Mouse (Mus musculus) spleen, adult 12 weeks (tissue): Measurements from ENCODE around the gene Gm21981.

ENCODE experiments used
- DNase-seq: peaks from one replicate; pipeline ENCODE4 v3.0.0; 2022; ENCODE audit warnings: low spot score

The Gm21981 gene

DNA sequence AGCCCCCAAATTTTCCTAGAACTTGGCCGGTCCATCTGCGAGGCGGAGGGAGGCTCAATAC is at the start of gene Gm21981:
Gm21981 (minus strand) TSS at position 14 of the 61 bp plus-strand sequence.
- no peak for DNase-seq

DNA sequence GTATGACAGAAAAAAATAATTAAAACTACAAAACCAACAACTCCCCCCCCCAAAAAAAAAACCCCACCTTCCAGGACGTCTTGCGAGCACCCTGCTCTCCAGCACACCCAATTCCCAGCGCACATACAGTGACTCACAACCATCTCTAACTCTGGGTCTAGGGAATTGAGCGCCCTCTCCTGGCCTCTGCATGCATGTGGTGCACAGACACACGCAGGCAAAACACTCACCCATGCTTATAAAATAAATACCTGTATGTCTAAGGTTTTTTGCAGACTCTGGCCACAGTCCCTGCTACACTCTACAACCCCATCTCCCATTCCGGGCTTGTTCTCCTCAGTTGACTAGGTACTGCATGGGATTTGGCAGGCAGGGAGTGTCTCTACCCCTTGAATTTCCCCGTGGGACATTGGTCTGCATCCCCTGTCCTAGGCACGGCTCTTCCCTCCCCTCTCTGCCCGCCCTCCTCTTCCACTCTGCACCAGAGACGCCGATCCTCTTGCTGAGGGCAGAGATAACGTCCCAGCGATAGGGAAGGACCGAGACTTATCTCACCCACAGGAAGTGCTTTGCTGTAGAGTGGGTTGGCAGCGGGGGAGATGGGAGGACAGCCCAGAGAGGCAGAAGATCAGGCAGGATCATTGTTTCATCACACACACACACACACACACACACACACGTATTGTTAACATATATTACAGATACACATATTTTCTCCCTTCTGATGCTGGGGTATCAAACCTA is 48.9 kb upstream of the Gm21981 start:
- no peak for DNase-seq

DNA sequence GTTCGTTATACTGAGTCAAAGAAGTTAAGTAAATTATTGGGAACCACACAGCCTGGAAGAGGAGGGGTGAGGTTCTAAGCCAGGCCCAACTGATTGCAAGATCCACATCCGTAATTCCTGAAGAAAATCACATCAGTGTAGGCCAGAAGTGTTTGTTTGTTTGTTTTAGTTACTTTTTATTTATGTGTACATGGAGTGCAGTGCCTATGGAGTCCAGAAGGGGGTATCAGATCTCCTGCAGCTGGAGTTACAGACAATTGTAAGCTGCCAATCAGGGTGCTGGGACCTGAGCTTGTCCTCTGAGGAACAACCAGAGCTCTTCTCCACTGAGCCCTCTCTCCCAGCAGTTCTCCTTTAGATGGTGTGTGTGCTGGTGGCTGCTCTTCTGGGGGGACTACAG is 45.9 kb upstream of the Gm21981 start:
- DNase-seq: no peak

DNA sequence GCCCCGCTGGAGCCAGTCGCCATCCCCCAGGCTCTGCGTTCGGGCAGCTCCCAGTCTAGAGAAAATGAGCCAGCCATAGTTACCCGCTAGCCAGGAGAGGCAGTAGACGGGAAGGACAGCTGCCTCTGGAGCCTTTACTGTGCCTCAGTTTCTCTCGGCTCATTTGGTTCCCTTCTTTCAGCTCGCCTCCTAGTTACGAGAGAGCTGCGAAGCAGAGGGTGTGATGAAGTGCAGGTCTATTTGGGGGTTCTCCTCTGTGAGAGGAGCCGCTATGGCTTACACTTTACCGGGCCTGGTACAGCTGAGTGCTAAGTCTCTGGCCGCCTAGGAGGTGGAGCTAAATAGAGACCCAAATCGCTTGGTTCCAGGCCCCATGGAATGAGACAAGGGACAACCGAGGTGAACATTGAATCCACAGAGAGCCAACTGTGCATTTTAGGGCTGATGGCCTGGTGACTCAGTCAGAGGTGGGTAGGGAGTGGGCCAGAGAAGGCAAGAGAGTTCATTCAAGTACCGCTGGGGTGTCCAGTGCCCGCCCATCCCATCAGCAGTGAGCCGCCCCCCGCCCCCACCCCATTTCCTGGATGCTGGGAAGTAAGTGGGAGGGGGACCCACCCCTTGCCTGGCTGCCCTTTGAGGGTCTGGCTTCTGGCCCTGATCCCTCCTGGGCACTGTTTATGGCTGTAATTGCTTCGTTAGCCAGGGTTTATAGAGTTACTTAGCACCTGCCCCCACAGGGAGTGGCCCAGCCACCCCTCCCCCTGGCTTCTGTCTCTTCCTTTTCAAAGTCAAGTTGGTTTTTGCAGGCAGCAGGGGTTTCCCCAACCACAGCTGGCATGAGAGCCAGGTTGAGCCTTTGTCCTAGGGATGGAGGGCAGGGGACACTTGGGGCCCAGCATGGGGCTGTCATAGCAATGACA is 44.9 kb upstream of the Gm21981 start:
- DNase-seq: peak; percentile 31

DNA sequence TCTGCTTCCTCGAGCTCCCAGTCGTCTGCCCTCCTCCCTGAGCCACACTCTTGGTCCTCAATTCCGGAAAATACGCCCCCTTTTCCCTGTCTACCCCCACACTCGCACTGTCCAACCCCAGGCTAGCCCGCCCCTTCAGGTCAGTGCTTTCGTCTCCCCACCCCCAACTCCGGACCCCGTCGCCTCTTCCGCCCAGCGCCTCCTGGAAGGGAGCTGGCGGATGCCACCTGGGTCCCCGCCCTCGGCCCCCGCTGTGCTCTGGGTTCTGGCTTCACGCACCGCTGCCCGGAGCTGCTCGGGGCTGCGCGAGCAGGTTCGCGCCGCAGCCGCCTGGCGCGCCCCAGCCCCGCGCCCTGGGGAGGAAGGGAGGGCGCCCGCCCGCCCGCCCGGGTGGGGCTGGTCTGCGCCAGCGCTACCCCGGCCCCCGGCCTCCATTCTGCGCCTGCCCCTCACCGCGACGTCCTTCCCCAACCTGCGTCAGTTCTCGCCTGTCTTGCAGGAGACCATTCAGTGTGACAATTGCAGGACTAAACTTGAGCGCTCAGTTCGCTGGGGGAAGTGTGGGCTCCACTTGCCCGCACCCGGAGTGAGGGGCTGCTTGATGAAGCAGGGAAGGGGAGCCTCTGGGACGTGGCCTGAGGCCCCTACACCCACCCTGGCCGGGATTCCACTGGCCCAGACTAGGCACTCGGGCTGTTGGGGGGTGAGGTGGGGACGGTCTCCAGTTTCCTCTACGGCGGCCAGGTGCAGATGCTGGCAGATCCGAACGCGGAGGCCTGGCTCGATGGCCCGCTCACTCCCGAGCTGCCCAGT is 44.0 kb upstream of the Gm21981 start:
- DNase-seq: peak; percentile 61

DNA sequence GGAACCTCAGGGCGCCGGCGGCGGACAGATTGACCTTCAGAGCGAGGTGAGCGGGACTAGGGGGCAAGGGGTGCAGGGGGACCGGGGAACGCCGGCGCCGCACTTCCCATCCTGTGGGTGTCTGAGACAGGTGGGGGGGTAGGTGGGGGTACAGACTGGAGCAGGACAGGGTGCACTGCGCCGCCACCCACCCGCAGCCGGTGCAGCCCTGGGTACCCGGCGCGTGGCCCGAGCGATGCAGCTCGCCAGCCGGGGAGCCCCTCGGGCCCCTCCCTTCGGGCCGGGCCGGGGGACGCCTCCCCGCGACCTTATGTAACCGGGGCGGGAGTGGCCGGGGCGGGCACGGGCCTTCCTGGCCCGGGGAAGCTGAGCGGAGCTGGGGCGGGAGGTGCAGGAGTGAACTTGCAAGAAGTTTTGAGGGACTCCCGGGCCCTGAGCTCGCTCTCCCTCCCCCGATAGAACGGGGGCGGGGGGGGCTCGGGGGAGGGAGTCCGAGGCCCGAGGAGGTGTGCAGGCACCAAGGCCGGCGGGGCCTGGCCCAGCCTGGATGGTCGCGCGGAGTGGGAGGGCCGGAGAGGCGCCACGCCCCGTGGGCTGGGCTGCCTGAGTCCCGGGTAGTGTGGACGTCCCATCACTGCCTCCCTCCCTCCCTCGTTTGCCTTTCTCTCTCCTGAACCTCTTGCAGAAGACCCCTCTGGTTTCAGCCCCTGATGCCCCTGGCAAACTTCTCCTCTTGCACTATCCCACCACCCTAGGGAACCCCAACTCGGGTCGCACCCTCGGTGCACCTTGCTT is 43.2 kb upstream of the Gm21981 start:
- peak; percentile 80 for DNase-seq

DNA sequence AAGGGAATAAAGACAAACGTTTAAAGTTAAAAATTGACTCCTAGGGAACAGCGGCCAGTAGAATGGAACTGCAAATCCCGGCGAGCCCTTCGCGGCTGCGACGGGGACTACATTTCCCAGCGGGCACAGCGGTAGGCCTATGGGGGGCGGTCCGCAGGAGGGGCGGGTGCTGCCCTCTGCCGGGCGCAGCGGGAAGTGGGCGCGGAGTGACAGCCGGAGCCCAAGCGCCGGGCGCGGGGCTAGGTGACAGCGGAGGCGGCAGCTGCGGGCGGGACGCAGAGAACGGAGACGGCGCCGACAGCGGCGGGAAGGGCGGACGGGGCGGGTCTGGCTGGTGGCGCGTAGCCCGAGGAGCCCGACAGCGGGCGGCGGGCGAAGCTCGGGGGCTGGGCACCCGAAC is 42.6 kb upstream of the Gm21981 start, which contains the start of gene Tfeb:
Tfeb (plus strand) TSS at position 175 of the 400 bp plus-strand sequence.
- peak; percentile 95 for DNase-seq

DNA sequence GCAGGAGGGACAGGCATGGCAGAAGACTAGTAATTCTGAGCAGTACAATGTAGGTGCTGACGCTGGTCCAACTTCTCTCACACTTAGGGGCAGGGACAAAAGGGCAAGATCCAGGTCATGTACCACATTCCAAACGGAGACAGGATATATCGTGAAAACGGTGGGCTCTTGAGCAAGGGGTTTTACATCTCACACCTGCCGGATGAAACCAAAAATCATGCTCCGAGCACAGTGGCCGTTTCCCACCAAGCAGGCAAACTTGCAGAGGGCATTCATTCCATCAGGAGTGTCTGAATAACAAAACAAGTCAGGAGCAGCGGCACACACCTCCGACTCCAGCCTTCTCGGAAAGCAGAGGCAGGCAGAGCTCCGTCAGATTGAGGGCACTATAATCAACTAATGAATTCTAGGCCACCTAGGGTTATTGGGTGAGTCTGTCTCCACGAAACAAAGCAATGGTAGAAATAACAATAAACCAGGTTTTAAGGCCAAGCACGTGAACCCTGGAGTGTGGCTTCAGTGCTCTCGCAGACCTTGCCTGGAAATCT is 41.4 kb upstream of the Gm21981 start:
- DNase-seq: no peak

DNA sequence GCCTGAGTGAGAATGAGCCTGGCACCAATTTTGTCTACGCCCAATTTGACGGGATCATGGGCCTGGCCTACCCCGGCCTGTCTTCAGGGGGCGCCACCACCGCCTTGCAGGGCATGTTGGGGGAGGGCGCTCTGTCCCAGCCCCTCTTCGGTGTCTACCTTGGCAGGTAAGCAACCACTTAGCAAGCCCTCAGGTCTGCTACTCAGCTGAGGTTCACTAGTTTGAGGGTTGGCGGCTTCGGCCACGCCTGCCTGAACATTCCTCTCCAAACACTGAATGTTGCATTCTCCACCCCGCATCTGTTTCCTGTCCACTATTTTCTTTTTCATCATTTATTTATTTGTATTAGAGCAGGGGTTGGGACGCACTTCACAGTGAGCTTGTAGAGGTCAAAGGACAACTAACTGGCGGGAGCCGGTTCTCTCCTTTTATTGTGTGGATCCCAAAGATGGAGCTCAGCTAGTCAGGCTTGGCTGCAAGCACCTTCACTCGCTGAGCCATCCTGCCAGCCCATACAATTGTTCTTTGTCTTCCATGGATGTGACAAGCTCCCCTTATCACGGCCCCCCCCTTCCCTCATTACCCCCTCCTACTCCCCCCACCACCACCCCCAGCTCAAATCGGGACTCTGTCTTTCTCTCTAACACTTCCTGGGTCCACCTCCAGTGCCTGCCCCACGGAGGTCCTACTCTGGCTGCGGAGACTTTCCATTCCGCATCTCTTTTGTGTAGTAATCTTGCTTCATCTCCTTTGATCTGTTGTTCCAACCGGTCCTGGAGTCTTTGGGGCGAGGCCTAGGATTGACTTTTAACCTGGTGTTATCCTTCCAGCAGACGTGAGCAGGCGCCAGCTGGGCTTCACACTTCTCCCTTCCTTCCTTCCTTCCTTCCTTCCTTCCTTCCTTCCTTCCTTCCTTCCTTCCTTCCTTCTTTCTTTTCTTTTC is 36.6 kb upstream of the Gm21981 start:
- no peak for DNase-seq

DNA sequence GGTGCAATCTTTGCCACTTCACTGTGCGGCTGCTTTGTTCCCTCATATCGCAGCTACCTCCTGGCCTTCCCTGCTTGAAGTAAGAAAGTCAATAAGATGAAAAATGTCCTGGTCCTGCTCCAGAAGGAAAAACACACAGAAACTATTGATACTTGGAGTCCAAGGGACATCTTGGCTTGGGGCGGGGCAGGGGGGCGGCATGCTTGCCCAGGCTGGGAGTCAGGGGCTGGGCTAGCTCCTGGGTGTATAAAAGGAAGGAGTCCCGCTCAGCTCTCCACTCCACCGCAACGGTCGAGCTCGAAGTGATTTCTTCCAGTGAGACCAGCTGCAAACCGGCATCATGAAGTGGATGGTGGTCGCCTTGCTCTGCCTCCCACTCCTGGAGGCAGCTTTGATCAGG is 32.3 kb upstream of the Gm21981 start, which contains the start of gene Pgc:
Pgc (plus strand) TSS at position 277 of the 400 bp plus-strand sequence.
- no peak for DNase-seq

DNA sequence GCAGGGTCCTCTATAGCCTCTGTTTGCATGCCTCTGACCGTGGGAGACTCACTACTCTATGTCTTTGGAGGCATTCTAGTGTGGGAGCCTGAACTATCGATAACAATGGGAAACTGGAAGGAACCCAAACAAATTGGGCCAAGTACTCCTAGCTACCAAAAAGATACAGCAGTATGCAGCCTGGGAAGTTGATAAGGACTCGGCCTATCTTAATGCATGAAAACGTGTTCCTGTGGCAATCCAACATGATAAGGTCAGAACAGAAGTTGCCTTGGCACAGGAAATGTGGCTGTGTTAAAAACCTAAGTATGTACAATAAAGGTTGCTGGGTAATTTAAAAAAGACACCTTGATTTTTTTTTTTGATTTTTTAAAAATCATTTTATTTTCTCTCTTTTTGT is 26.9 kb upstream of the Gm21981 start:
- no peak for DNase-seq

DNA sequence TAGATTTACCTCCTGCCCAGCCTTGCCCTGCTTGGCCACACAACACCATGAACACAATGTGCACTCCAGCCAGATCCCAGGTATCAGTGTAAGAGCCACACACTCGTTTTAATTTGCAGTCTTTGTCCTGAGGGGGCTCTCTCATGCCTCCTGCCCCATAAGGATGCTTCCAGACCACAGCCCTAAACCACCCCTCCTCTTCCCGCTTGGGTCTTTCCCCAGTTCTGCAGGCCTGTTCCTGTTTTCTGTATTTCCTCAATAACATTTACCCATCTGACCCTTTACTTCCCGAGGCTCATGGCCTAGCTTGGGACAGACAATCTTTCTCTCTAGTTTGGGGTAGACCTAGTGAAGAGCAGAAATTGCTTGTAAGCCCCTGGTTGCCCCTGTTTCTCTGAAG is 20.8 kb upstream of the Gm21981 start:
- DNase-seq: no peak

DNA sequence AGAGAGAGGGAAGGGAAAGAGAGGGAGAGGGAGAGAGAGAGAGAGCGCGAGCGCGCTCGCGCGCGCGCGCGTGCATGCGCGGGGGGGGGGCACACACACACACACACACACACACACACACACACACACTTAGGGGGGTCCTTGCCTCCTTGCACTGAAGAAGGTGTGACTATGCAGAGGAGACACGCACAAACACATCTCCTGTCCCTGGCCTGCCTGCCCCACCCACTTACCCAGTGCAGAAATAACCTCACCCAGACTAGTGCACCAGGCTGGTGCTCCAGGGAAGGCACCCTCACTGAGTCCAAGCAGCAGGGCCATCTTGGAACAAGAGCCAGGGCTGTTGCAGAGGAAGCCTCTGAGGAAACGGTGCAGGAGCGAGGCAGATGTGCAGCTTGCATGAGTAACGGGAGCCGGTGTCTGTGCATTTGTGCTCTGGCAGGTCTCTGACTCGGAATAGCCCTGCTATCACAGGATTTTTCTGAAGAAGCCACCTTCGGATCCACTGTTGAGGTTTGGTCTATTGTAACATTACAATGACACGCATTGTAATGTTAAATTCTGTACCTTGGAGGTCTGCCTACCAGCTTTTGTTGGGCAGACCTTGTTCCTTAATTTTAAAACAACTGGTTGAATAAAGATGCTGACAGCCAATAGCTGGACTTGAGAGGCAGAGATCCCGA is 18.8 kb upstream of the Gm21981 start:
- DNase-seq: no peak

DNA sequence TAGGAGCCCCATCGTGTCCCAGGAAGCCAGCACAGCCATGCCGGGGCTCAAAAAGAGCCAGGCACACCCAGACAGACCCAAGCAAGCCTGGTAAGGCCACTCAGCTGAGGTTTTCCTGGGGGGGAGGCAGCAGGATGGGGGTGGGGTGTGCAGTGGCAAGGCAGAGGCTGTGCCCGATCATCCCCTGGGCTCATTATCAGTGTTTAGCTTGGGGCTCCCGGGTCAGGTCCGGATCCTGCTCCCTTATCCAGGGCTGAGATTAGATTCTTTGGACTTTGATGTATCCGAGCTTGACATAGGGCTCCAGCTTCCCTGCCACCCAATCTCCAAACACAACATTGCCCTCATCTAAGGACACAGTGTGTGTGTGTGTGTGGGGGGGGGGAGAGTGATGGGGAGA is 17.6 kb upstream of the Gm21981 start:
- DNase-seq: no peak

DNA sequence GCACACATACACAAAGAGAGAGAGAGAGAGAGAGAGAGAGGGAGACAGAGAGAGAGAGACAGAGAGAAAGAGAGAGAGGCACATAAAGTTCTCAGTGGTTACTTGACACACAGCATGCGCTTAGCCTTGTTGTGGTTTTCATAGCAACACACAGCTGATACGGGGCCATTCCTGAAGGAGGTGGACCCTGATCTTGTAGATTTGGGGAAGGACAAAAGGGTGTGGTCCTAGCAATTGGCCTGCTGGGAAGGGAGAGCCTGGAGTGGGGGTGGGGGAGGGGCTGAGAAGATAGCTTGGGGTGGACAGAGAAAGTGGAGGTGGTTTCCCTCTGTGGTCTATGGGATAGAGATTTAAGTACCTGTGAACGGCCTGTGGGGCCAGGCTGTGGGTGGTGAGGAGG is 15.8 kb upstream of the Gm21981 start:
- DNase-seq: no peak

DNA sequence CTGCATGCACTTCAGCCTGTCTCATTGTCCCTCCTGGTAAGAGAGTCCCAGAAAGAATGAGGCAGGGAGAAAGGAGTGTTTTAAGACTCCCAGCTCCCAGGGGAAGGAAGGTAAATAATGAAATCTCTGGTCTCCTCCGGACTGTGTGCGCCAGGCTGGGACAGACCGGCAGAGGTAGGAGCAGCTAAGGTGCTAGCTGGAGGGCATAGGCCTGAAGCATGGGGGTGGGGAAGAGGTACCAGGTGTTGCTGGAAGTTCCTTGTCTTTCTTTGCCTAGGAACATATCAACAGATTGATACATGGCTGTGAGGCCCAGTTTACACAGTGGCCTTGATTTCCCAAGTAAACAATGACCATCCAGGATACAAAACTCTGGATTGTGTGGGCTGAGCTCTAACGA is 14.7 kb upstream of the Gm21981 start:
- DNase-seq: no peak

DNA sequence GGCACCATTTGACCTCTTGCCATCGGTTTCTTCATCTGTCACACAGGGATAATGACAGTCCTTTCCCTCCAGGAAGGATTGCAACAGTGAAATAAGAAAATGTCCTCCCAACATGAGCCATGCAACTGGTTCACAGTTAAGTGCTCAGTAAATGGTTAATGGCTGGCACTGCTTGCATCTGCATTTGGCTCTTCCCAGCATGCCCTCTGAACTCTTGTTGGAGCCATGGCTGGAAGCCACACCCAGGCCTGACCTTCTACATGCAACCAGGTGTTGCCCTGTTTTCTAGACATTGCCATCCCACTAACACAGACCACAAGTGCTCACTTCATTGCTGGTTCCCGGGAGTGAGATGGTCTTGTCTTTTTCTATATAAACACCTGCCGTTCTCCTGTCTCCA is 13.7 kb upstream of the Gm21981 start:
- no peak for DNase-seq

DNA sequence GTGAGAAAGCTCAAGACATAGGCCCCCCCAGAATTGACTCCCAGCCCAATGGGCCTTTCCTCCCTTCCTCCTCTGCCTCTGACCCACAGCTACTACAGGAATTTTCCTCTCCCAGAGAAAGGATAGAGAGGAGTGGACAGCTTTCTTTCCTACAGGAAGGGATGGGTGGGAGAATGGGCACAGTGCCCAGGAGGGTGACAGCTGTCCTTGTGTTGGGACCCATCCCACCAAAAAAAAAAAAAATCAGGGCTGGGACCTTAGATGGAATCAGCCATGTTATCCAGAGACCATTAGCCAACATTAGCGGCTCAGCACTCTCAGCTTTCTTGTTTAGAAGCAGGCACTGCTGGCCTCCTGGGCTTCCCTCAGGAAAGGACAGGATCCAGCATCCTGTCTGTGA is 11.9 kb upstream of the Gm21981 start:
- no peak for DNase-seq

DNA sequence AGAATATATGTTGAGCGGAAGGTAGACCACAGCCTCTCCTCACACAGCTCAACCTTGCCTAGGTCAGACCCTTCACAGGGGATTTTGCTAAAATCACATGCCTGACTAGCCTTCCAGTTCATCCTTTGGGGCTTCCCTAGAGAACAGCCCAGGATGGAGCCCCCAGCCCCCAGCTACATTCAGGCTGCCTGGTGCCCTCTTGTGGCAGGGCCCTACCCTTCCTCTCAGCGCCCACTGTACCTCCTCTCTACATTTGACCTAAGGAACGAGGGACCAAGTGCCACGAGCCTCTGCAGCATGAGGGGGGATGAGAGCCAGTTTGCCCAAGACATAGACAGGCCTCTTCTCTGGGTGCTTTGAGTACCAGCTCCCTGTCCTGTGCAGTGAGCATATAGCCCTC is 10.4 kb upstream of the Gm21981 start:
- DNase-seq: no peak

DNA sequence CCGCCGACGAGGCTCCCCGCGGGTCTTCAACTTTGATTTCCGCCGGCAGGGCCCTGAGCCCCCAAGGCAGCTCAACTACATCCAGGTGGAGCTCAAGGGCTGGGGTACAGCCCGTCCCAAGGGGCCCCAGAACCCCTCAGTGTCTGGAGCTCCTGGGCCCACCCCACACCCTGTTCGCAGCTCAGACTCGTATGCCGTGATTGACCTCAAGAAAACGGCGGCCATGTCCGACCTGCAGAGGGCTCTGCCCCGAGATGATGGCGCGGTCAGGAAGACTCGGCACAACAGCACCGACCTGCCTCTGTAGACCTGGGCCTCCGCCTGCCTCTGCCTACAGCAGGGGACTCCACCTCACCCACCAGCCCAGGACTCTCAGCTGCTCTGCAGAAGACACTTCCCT is 9.3 kb upstream of the Gm21981 start:
- no peak for DNase-seq
